Mouse (Mus musculus) cerebellum, adult 11 months (tissue): Measurements from ENCODE around the gene Cdc14a.

Experiments
- DNase-seq: peaks from one replicate; pipeline ENCODE4 v3.0.0; 2022

The Cdc14a gene

GRCm38 (mm10) chr3:116263061-116263460 is 160.8 kb downstream of the Cdc14a start:
- no peak for DNase-seq

DNA sequence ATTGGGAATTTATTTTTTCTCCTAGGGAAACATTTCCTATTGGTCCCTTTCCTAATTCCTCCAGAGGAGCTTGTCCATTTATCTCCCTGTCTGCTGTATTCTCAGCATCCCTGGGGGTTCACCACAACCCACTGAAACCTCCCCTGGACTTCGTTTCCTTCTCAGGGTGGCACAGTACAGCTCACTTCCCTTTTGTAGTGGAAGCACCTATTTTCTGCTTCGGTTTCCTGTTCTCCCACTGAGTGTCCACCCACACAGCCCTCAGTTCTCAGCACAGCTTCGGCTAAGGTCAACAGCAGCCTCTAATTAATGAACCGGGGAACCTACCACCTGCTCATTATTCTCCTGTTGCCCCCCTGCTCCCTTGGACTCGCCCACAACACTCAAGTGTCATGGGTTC is 167.7 kb downstream of the Cdc14a start:
- no peak for DNase-seq

- peak; percentile 2 for DNase-seq
Observed at GRCm38 (mm10) chr3:116253077-116253531, 170.7 kb downstream of the Cdc14a start, which contains the start of gene Gpr88. Gene Gpr88, minus strand, starts transcription at chr3:116253503.

- no peak for DNase-seq
Observed at GRCm38 (mm10) chr3:116252255-116253040, 171.4 kb downstream of the Cdc14a start.

GRCm38 (mm10) chr3:116251481-116252254 is 172.2 kb downstream of the Cdc14a start:
- DNase-seq = peak; percentile 19

DNA sequence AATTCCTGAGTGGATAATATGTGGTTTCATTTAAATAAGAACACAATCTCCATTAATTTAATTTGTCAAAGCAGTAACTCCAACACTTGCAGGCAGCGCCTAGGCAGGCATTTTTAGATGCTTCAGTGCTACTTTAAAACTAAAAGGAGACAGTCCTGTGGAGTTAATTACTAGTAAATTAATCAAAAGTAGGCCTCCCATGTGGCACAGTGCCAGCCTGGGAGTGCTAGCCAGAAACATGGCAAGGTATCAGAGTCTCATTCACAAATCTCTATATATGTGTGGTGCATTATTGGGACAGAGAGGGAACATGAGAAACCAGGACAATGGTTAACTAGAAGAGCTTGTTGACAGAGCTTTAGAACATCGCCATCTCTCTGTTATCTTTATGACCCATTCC is 174.8 kb downstream of the Cdc14a start:
- no peak for DNase-seq

DNA sequence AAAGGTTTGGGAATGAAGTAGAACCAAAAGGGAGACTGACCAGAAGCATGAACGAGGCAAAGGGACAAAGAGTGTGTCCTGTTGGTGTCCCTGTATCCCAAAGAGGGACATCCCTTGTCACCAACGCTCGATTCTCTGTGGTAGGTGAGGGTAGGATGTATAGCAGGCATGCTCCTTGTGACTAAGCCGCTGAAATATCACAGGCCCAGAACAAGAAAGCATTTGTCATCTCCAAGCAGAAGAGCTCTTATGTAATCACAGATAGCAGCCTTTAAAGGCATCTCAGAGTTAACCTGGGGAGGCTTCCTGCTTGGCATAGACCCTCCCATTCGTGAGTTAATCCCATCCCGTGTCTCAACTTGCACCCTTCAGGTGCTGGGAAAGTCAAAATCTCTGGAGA is 179.4 kb downstream of the Cdc14a start:
- DNase-seq = no peak

DNA sequence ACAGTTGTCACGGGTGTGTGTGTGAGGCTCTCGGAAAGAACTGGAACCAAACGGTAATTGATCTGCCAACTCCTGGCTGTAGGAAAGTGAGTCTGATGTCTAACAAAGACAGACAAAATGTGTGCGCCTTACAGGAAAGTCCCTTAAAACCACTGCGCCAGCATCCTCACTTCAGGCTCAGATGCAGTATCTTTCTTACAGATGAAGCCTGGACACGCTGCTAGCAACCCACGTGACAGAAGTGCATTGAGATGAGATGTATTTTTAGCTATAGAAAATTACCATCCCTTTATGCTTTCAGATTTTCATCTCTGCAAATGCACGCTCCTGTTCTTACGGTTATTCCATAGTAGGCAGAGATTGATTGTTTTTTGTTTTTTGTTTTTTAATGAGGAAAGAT is 181.1 kb downstream of the Cdc14a start:
- DNase-seq = no peak

DNA sequence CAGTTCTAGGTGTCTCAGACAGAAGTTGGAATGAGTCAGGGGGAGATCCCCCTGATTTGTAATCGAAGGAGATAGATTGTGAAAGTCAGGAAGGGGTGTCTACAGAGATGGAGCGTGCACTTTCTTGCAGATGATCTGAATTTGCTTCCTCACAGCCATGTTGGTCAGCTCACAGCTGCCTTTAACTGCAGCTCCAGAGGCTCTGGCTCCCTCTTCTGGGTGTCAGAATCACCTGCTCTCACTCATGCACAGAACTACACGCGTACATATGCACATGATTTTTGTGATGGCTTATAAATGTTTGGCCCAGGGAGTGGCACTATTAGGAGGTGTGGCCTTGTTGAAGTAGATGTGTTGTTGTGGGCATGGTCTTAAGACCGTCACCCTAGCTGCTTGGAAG is 186.3 kb downstream of the Cdc14a start:
- DNase-seq = no peak

DNA sequence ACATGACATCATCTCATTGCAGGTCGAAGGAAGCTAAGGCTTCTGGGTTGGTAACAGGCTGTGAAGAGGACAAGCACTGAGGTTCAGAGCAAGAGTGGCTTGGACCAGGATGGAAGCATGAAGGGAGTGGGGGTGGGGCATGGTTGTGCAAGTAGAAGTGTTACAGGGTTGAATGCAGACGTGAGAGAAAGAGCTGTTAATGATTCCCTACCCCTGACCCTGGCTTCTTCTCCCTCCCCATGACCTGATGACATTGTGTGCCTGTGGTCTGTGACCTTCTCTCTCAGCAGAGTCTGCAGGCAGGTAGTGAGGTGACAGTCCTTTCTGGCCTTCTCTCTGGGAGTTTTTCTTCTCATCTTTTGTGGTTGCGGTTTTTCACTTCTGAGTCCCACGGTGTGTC is 187.0 kb downstream of the Cdc14a start:
- DNase-seq = no peak

DNA sequence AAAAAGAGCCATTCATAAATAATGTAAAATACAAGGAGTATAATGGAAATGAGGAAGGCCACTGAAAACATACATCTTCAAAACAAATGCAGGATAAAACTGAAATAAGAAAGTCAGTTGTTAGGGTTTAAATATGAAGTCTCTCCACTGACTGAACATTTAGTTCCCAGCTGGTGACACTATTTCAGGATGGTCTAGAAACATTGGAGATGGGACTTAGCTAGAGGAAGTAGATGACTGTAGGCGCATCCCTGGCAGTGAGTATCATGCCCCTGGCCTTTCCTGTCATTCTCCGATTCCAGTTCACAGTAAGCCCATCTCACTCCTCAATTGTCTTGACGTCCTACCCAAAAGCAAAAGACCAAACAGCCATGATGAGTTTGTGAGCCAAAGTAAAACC is 190.3 kb downstream of the Cdc14a start:
- DNase-seq = no peak

- no peak for DNase-seq
Observed at GRCm38 (mm10) chr3:116232763-116233162, 191.1 kb downstream of the Cdc14a start.

GRCm38 (mm10) chr3:116229336-116229735 is 194.5 kb downstream of the Cdc14a start:
- no peak for DNase-seq

DNA sequence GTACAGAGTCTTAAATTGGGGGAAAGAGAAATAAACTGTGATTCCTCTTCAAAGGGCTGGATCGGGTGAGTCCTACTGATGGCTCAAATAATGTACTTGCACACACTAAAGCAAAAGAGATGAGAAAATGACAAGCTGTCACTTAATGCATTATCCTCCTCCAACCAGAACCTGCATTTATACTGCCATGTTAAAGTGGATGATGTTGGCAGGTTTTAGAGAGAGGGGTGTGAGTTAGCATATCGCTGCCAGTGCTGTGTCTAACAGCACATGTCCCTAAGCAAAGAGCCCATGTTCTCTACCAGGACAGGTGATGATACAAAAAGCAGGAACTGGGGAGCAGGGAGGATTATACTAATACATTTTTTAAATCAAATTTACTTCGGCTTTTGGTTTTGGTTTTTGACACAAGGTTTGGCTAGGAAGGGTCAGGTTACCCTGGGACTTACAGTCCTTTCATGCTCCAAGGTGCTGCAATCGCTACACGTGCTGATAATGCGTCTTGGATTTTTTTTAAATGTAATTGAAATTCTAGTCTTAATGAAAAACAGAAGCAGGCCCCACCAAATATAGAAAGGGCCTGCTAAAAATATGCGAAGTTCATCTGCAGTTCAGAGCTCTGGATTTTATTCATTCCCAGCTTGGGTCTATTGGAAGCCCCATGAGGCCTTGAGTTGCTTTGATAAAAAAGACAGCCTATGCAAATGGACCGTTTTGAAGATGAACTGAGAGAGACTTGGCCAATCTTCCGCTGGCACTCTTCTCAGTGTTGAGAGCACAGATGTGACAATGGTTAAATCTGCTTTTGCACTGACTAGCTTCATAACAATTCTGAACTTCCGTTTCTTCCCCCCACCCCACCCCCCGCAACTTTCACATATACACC is 195.2 kb downstream of the Cdc14a start:
- no peak for DNase-seq

DNA sequence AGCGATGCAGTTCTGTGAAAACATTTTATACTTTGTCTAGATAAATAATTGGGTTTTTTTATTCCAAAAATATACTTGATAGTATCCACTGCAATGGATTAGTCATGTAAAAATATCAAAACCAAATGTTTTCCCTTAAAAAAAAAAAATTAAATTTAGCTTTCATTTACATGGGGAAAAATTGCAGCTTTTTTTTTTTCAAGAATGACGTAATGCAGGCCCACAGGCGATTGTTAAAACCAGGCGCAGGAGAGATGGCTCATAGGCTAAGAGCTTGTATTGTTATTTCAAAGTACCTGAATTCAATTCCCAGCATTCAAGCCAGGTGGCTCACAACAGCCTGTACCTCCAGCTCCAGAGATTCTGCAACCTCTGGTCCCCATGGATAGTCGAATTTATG is 196.4 kb downstream of the Cdc14a start:
- no peak for DNase-seq

- DNase-seq = no peak
Observed at GRCm38 (mm10) chr3:116226915-116227314, 196.9 kb downstream of the Cdc14a start.
